Mouse (Mus musculus) ES-E14 (cell line): ENCODE results near the gene Lamp1.
"Not testable (repeated sequence)": the region's sequence is repeated elsewhere in the genome, so short reads cannot be mapped to it uniquely, and the experiment has no call there.

Experiments used
- CHD2 ChIP-seq: IDR thresholded peaks from 2 replicates; pipeline ENCODE4 v1.6.1; 2014; ENCODE audit warnings: mild to moderate bottlenecking, low read depth, low read length, inconsistent platforms
- HCFC1 ChIP-seq: IDR thresholded peaks from 2 replicates; pipeline ENCODE4 v1.6.1; 2012; ENCODE audit warnings: low read length, inconsistent platforms, borderline replicate concordance; ENCODE audit not compliant: insufficient read depth
- MAFK ChIP-seq: IDR thresholded peaks from 2 replicates; pipeline ENCODE4 v1.6.1; 2014; ENCODE audit warnings: mild to moderate bottlenecking, low read depth, low read length, inconsistent platforms; ENCODE audit not compliant: insufficient read depth
- ZC3H11A ChIP-seq: IDR thresholded peaks from 2 replicates; pipeline ENCODE4 v1.6.1; 2012; ENCODE audit warnings: low read depth, mild to moderate bottlenecking, inconsistent platforms, low read length, borderline replicate concordance
- ZNF384 ChIP-seq: IDR thresholded peaks from 2 replicates; pipeline ENCODE4 v1.6.1; 2012; ENCODE audit warnings: low read depth, low read length, inconsistent platforms

DNA sequence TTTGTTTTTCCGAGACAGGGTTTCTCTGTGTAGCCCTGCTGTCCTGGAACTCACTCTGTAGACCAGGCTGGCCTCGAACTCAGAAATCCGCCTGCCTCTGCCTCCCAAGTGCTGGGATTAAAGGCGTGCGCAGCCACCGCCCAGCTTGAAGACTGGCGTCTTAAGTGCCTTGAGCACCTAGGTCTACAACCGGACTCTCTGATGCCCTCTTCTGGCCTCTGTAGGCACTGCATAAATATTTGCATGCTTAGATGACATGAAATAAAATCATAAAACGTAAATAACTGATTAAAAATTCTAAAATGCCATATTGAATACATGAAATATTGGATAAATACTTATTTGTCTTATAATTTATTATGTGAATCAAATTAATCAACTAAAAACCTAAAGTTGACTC, 26.7 kb upstream of the Lamp1 start:
- TF ChIP-seq MAFK, ZNF384, CHD2, HCFC1: not testable (repeated sequence)
- TF ChIP-seq ZC3H11A: peak; percentile 34; the same call in 1 of the 2 replicates
